Mouse (Mus musculus): ENCODE data around the gene Kntc1. TPM values are rescaled to one million over a fixed set of nuclear protein-coding genes. Genes with fewer than 3 reads are reported as not detected.

Kntc1 gene
- polyA plus RNA-seq, 1 experiment, result 109 TPM

GRCm38 (mm10) chr5:123851398-123851797 is 101.9 kb downstream of the Kntc1 start:
- no peaks in the 10 kb centered on the region for H3K36me3 ChIP-seq (ENCODE audit: control insufficient read depth, insufficient read depth, low read length, poor library complexity, severe bottlenecking)
- H3K4me3 ChIP-seq (ENCODE audit: low read depth, low read length), result no peak overlapping the region
- no peaks in the 10 kb centered on the region for H3K27me3 ChIP-seq (ENCODE audit: control insufficient read depth, insufficient read depth, low read length, poor library complexity, severe bottlenecking)
- TF ChIP-seq EP300 (IDR thresholded peaks at IDR 0.05; ENCODE audit: insufficient read depth, low read depth, low read length) (no peak), POLR2A (IDR thresholded peaks at IDR 0.05; ENCODE audit: insufficient read depth, low read length) (no peak), CTCF (IDR thresholded peaks at IDR 0.05; ENCODE audit: low read depth, low read length) (no peak)
- no peak overlapping the region for H3K9ac ChIP-seq (ENCODE audit: low read depth, poor library complexity, severe bottlenecking)
- no peak overlapping the region for H3K27ac ChIP-seq (ENCODE audit: insufficient read depth, low read length)
- H3K4me1 ChIP-seq (ENCODE audit: control insufficient read depth, insufficient read depth, low read length), result no peaks in the 10 kb centered on the region
- H3K9me3 ChIP-seq (replicated peaks; ENCODE audit: control insufficient read depth, insufficient read depth, low read length, poor library complexity, severe bottlenecking), result no peaks in the 10 kb centered on the region

DNA sequence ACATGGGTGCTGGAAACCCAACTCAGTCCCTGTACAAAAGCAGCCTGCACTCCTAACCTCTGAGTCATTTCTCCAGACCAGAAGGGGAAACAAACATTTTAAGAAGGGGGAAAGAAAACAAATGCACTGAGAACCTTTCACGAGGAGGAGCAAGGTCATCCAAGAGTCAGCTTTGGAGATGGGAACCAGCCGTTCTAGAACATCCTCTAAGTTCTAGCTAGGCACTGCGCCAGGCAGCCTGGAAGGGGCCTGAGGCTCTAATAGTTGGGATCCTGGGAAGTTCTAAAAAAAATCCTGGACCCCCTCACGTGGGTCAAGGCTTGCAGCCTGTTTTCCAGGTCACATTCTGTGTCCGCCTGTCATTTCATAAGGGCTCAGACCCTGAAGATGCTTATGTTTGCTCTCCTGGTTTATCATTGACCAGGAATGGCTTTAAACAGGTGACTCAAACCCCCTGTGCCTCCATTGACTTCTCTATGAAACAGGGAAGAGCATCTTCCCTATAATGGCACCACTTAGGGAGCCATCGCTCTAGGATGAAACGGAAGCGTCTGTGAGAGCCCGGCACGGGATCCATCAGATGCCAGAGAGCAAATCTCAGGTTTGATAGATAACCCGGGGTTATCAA is 104.5 kb downstream of the Kntc1 start:
- TF ChIP-seq EP300 (IDR thresholded peaks at IDR 0.05; ENCODE audit: insufficient read depth, low read depth, low read length), result no peak
- no peak for TF ChIP-seq POLR2A (IDR thresholded peaks at IDR 0.05; ENCODE audit: insufficient read depth, low read length)
- no peak for TF ChIP-seq CTCF (IDR thresholded peaks at IDR 0.05; ENCODE audit: low read depth, low read length)
- no peaks in the 10 kb centered on the region for H3K36me3 ChIP-seq (ENCODE audit: control insufficient read depth, insufficient read depth, low read length, poor library complexity, severe bottlenecking)
- no peaks in the 10 kb centered on the region for H3K9me3 ChIP-seq (replicated peaks; ENCODE audit: control insufficient read depth, insufficient read depth, low read length, poor library complexity, severe bottlenecking)

DNA sequence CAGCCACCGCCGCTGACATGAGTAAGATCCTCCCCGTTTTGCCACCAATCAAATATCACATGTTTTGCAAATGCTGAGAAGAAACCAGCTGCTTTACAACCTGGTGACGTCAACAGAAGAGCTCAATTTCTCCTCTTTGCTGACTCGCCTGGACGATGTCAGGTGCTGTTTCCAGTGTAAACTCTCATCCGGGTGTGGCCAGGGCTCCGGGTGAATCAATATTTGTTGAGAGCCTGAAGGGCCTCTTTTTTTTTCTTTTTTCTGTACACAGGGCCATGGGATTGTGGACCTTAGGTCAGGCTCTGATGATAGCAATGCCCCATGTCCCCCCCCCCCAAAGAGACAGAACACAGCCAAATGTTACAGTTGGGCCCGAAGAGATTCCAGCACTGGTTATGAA is 105.0 kb downstream of the Kntc1 start:
- H3K4me1 ChIP-seq (ENCODE audit: control insufficient read depth, insufficient read depth, low read length), result no peaks in the 10 kb centered on the region
- no peaks in the 10 kb centered on the region for H3K27me3 ChIP-seq (ENCODE audit: control insufficient read depth, insufficient read depth, low read length, poor library complexity, severe bottlenecking)
- no peak overlapping the region for H3K27ac ChIP-seq (ENCODE audit: insufficient read depth, low read length)
- H3K9me3 ChIP-seq (replicated peaks; ENCODE audit: control insufficient read depth, insufficient read depth, low read length, poor library complexity, severe bottlenecking), result no peaks in the 10 kb centered on the region
- no peaks in the 10 kb centered on the region for H3K36me3 ChIP-seq (ENCODE audit: control insufficient read depth, insufficient read depth, low read length, poor library complexity, severe bottlenecking)
- no peak overlapping the region for H3K9ac ChIP-seq (ENCODE audit: low read depth, poor library complexity, severe bottlenecking)
- TF ChIP-seq EP300 (IDR thresholded peaks at IDR 0.05; ENCODE audit: insufficient read depth, low read depth, low read length), result no peak
- no peak for TF ChIP-seq POLR2A (IDR thresholded peaks at IDR 0.05; ENCODE audit: insufficient read depth, low read length)
- no peak for TF ChIP-seq CTCF (IDR thresholded peaks at IDR 0.05; ENCODE audit: low read depth, low read length)
- no peak overlapping the region for H3K4me3 ChIP-seq (ENCODE audit: low read depth, low read length)

More for the DNA sequence above, 104.5 kb downstream of the Kntc1 start:
- Histone ChIP-seq H3K27me3 (ENCODE audit: control insufficient read depth, insufficient read depth, low read length, poor library complexity, severe bottlenecking) (no peaks in the 10 kb centered on the region), H3K4me1 (ENCODE audit: control insufficient read depth, insufficient read depth, low read length) (no peaks in the 10 kb centered on the region), H3K4me3 (ENCODE audit: low read depth, low read length) (no peak overlapping the region), H3K9ac (ENCODE audit: low read depth, poor library complexity, severe bottlenecking) (no peak overlapping the region), H3K27ac (ENCODE audit: insufficient read depth, low read length) (no peak overlapping the region)

DNA sequence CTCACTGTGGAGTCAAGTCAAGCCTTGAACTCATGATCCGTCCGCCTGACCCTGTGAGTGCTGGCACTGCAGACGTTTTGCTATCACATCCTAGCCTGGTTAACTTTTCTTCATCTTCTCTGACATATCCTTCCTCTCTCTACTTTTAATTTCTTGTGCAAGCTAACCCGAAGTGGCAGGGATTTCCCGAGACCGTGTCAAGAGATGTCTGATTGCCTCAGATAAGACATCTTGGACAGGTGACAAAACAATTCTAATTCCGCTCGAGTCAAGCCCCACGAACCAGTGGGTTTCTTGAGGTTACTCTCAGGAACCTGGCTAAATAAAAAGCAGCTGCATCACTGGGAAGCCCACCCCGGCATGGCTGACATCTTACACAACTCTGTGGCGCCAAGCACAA is 109.3 kb downstream of the Kntc1 start:
- no peaks in the 10 kb centered on the region for H3K4me1 ChIP-seq (ENCODE audit: control insufficient read depth, insufficient read depth, low read length)
- H3K4me3 ChIP-seq (ENCODE audit: low read depth, low read length), result no peak overlapping the region
- H3K27me3 ChIP-seq (ENCODE audit: control insufficient read depth, insufficient read depth, low read length, poor library complexity, severe bottlenecking), result no peaks in the 10 kb centered on the region
- no peaks in the 10 kb centered on the region for H3K36me3 ChIP-seq (ENCODE audit: control insufficient read depth, insufficient read depth, low read length, poor library complexity, severe bottlenecking)
- H3K27ac ChIP-seq (ENCODE audit: insufficient read depth, low read length), result no peak overlapping the region
- H3K9me3 ChIP-seq (replicated peaks; ENCODE audit: control insufficient read depth, insufficient read depth, low read length, poor library complexity, severe bottlenecking), result no peaks in the 10 kb centered on the region
- no peak for TF ChIP-seq CTCF (IDR thresholded peaks at IDR 0.05; ENCODE audit: low read depth, low read length)
- no peak for TF ChIP-seq POLR2A (IDR thresholded peaks at IDR 0.05; ENCODE audit: insufficient read depth, low read length)
- no peak for TF ChIP-seq EP300 (IDR thresholded peaks at IDR 0.05; ENCODE audit: insufficient read depth, low read depth, low read length)
- H3K9ac ChIP-seq (ENCODE audit: low read depth, poor library complexity, severe bottlenecking), result no peak overlapping the region

DNA sequence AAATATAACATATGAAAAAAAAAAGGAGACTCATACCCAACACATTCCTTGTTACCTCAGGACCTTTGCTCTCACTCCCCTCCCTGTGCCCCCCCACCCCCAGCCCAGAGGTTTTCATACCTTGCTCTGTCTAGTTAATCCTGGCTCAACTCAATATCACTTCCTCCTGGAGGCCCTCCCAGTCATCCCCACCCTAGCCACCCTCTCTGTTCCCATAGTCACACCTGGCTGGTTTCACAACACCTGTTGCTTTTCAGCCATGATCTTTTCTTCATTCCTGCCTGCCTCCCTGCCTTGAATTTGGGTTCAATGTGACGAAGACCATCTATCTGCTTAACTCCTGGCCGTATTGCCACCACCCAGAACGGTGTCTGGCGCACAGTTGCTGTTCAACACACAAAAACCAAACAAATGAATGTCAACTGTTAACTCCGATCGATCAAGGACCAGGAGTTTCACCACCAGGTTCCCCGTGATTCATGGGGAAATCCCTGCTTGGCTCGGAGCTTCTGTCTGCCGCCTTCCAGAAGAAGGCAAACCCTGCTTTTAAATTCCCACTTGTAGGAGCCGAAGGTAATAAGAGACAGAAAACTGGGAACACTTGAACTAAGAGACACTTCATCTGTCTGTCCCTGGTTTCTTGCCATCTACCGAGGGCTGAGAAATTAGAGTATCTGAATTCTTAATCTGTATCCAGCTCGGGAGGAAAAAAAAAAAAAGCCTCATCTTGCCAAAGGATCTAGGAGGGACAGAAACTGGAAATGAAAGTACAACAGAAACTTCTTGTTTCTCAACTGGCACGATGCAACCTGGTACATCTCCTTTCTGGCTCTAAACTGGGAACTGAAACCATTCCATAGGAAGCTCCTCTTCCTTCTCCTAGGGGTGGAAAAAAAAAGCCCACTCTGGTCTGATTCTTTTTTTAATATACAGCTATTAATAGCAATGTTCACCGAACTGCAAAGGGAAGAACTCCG is 113.1 kb downstream of the Kntc1 start:
- no peak overlapping the region for H3K27ac ChIP-seq (ENCODE audit: insufficient read depth, low read length)
- H3K36me3 ChIP-seq (ENCODE audit: control insufficient read depth, insufficient read depth, low read length, poor library complexity, severe bottlenecking), result no peaks in the 10 kb centered on the region
- no peaks in the 10 kb centered on the region for H3K27me3 ChIP-seq (ENCODE audit: control insufficient read depth, insufficient read depth, low read length, poor library complexity, severe bottlenecking)
- TF ChIP-seq POLR2A (IDR thresholded peaks at IDR 0.05; ENCODE audit: insufficient read depth, low read length) (no peak), CTCF (IDR thresholded peaks at IDR 0.05; ENCODE audit: low read depth, low read length) (no peak), EP300 (IDR thresholded peaks at IDR 0.05; ENCODE audit: insufficient read depth, low read depth, low read length) (no peak)
- H3K9me3 ChIP-seq (replicated peaks; ENCODE audit: control insufficient read depth, insufficient read depth, low read length, poor library complexity, severe bottlenecking), result no peaks in the 10 kb centered on the region
- H3K4me3 ChIP-seq (ENCODE audit: low read depth, low read length), result no peak overlapping the region
- no peaks in the 10 kb centered on the region for H3K4me1 ChIP-seq (ENCODE audit: control insufficient read depth, insufficient read depth, low read length)
- H3K9ac ChIP-seq (ENCODE audit: low read depth, poor library complexity, severe bottlenecking), result no peak overlapping the region

DNA sequence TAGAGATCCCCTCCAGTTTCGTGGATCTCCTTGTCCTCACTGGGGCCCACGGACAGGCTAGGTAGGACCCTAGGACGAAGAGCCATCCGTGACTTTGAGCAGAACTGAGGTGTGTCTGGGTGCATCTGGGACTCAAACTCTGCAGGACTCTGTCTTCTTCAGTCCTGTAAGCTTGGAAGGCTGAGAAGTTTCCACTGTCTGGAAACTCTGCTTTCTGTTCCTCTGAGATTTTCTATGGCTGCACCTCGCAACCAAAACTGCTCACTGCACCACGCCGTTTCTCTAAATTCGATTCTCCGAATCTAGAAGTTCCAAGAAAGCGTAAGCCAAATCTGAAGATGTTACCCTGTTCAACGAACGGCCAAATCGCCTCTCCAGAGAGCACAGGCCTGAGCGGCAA is 114.4 kb downstream of the Kntc1 start:
- no peaks in the 10 kb centered on the region for H3K36me3 ChIP-seq (ENCODE audit: control insufficient read depth, insufficient read depth, low read length, poor library complexity, severe bottlenecking)
- H3K9ac ChIP-seq (ENCODE audit: low read depth, poor library complexity, severe bottlenecking), result no peak overlapping the region
- no peak overlapping the region for H3K4me3 ChIP-seq (ENCODE audit: low read depth, low read length)
- H3K9me3 ChIP-seq (replicated peaks; ENCODE audit: control insufficient read depth, insufficient read depth, low read length, poor library complexity, severe bottlenecking), result no peaks in the 10 kb centered on the region
- TF ChIP-seq POLR2A (IDR thresholded peaks at IDR 0.05; ENCODE audit: insufficient read depth, low read length) (no peak), EP300 (IDR thresholded peaks at IDR 0.05; ENCODE audit: insufficient read depth, low read depth, low read length) (no peak), CTCF (IDR thresholded peaks at IDR 0.05; ENCODE audit: low read depth, low read length) (no peak)
- no peaks in the 10 kb centered on the region for H3K4me1 ChIP-seq (ENCODE audit: control insufficient read depth, insufficient read depth, low read length)
- H3K27ac ChIP-seq (ENCODE audit: insufficient read depth, low read length), result no peak overlapping the region
- no peaks in the 10 kb centered on the region for H3K27me3 ChIP-seq (ENCODE audit: control insufficient read depth, insufficient read depth, low read length, poor library complexity, severe bottlenecking)

Measured in ES-Bruce4 (cell line).